Mouse (Mus musculus): ENCODE results near the gene Npr2.

DNA sequence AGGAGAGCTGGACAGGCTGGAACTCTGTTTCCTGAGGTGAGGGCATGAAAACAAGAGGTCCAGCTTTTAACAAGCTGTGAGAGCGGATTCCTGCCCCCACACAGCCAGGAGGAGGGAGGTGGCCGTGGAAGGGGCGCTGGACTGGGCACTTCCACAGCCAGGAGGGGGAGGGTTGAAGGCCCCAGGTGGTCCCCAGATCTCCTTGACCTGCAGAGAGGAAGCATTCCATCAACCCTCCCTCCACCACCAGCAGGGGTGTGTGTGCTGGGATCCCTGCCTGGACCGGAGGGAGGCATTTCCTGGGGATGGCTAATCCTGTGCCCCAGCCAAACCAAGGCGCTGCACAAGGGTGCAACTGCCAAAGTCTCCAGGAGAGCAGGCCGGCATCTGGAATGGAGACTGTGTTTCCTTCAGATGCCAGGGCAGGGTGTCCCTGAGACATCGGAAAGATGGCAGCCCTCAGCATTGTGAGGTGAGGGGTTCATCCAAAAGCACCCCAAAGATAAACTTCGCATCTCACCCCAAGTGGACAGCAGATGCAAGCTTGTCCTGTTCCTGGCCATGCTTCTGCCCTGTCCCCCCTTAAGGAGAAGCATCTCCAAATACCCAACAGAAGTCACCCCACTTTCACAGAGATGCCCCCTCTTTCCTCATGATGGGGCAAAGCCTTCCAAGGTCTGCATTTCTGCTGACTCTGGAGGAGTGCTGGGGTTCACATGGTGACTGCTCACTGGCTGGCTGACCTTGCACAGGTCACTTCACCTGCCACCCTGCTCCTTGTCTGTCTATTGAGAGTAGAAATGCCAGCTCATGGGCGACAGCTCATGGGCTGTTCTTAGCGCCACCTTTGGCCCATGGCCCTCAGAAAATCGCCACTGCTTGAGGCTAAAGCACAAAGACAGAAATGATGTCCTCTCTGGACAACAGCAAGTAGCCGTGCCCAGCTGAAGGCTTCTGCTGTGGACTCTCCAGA is 47.0 kb upstream of the Npr2 start, which contains the start of gene Msmp:
- TF ChIP-seq POLR2A (IDR thresholded peaks at IDR 0.05; ENCODE audit: borderline replicate concordance, low read depth, low read length) (no peak), CTCF (IDR thresholded peaks at IDR 0.05; ENCODE audit: low read depth, low read length) (no peak)

Data from bone marrow macrophage, adult 2 months (primary cell).